Mouse (Mus musculus) kidney, postnatal 0 days (tissue): ENCODE data around the gene Lcn5. TPM values are rescaled to one million over a fixed set of nuclear protein-coding genes. Genes with fewer than 3 reads are reported as not detected.

Experiments
- ATAC-seq: fragments of 200-750 bp; cut with Nextera tagmentation; replicated peaks from 2 replicates; pipeline ENCODE4 v1.8.0; 2017; ENCODE audit warnings: low read depth, moderate number of reproducible peaks, moderate TSS enrichment, moderate library complexity; ENCODE audit not compliant: low FRiP score
- DNase-seq: peaks from one replicate; pipeline ENCODE4 v3.0.0-alpha.2; 2016; ENCODE audit warnings: low spot score
- H3K27ac ChIP-seq: fragments of 300-500 bp; sonication (generic); 2 replicates; pipeline ENCODE4 v1.5.1; 2014; ENCODE audit warnings: mild to moderate bottlenecking
- H3K27me3 ChIP-seq: fragments of 300-500 bp; sonication (generic); 2 replicates; pipeline ENCODE4 v1.6.1; 2014; ENCODE audit warnings: low read length, mixed read lengths; ENCODE audit not compliant: insufficient read depth
- H3K36me3 ChIP-seq: fragments of 300-500 bp; sonication (generic); 2 replicates; pipeline ENCODE4 v1.6.1; 2014; ENCODE audit warnings: low read length, mixed read lengths; ENCODE audit not compliant: insufficient read depth
- H3K4me1 ChIP-seq: fragments of 300-500 bp; sonication (generic); replicated peaks from 2 replicates; pipeline ENCODE4 v1.6.1; 2014; ENCODE audit warnings: antibody characterized with exemption, low read length, mixed read lengths; ENCODE audit not compliant: insufficient read depth
- H3K4me2 ChIP-seq: fragments of 300-500 bp; sonication (generic); 2 replicates; pipeline ENCODE4 v1.6.1; 2014; ENCODE audit warnings: mild to moderate bottlenecking, low read length, moderate library complexity, mixed read lengths
- H3K4me3 ChIP-seq: fragments of 300-500 bp; sonication (generic); replicated peaks from 2 replicates; pipeline ENCODE4 v1.5.1; 2014; ENCODE audit warnings: low read depth, low read length
- H3K9ac ChIP-seq: fragments of 300-500 bp; sonication (generic); 2 replicates; pipeline ENCODE4 v1.6.1; 2014; ENCODE audit warnings: low read depth, low read length
- H3K9me3 ChIP-seq: fragments of 300-500 bp; sonication (generic); replicated peaks from 2 replicates; pipeline ENCODE4 v1.6.1; 2016; ENCODE audit warnings: low read length, inconsistent platforms, mixed read lengths
- CTCF ChIP-seq: IDR thresholded peaks from 2 replicates; pipeline ENCODE4 v1.5.1; 2016; ENCODE audit warnings: antibody characterized with exemption, low read depth, mild to moderate bottlenecking, moderate library complexity
- WGBS: fragments of 180-500 bp; shearing (Covaris S2); extraction: QIAGEN DNeasy Blood & Tissue Kit; methylation state at CpG from one replicate; pipeline ENCODE4 v1.1.7; 2014; 5-methylcytosine and 5-hydroxymethylcytosine counted together
- polyA plus RNA-seq: library from polyadenylated mRNA; unstranded; fragments of >200 nt; fragmentation: Nextera tagmentation; extraction: Ambion mirVana; gene quantifications from 2 replicates; pipeline ENCODE4 v1.2.1, GENCODE M21; 2015

Lcn5 gene
- polyA plus RNA-seq, 1 experiment from 2014 or later = not detected

DNA sequence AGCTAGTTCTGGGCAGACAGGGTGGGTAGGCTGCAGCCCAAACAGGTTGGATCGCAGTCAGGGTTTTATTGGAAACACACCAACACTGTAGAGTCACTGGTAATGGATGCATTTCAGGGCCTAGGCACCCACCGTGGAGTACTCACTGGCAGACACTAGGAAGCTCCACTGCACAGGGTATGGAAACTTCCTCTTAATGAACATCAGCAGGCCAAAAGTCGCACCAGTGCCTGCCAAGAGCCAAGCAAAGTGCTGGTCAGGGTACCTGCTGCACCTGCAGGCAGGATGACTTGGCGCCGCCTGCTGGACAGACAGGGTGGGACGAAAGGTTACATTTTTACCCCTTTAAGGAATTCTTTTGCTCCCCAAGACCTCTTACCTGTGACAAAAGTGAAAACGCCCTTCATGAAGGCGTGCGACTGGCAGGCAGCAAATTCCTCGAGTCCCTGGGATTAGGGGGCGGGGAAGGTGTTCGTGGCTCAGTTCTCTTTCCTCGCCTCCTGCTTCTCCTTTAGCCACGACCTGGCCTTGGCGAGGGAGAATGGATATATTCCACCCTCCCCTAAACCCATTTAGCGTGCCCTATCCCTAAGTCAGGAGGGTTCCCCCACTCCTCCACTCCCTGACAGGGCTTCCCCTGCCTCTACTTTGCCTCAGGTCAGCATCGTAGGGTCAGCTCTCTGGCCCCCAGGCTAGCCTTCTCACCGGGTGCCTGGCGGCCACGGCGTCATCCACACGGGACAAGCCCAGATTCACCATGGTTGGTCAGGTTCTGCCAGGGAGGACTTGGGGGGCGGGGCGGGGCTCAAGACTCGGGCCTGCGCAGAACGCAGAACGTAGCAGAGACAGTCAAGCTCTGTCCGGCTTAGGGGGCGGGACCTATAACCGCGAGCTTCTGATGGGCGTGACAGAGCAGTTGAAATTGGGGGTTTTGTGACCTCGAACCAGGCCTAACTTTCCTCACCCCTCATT is 36.2 kb upstream of the Lcn5 start, which contains the start of gene Tmem141:
Tmem141 (minus strand) TSS at position 777 of the 972 bp plus-strand sequence.
- DNase-seq = peak; percentile 90
- TF ChIP-seq CTCF = peak; percentile 76
- Histone ChIP-seq H3K9ac (peak within 1 kb of the TSS; percentile 51), H3K4me1 (peaks cover 4% of the 10 kb centered on the region; the same call in 1 of the 2 replicates), H3K4me3 (peak within 1 kb of the TSS; percentile 32), H3K27me3 (no peaks in the 10 kb centered on the region), H3K36me3 (no peaks in the 10 kb centered on the region), H3K4me2 (peak within 1 kb of the TSS; percentile 69), H3K9me3 (no peaks in the 10 kb centered on the region), H3K27ac (peak within 1 kb of the TSS; percentile 76)
- ATAC-seq = peak; percentile 92
- 5% methylated on average over 34 of the region's 34 CpGs for WGBS

- no peak for TF ChIP-seq CTCF
- no peak overlapping the region for H3K4me2 ChIP-seq
- H3K9ac ChIP-seq = no peak overlapping the region
- WGBS = 35% methylated on average over 5 of the region's 5 CpGs
- H3K4me3 ChIP-seq = no peak overlapping the region
- H3K27me3 ChIP-seq = no peaks in the 10 kb centered on the region
- no peak overlapping the region for H3K27ac ChIP-seq
- H3K36me3 ChIP-seq = no peaks in the 10 kb centered on the region
- H3K9me3 ChIP-seq = no peaks in the 10 kb centered on the region
- DNase-seq = no peak
- no peak for ATAC-seq
- H3K4me1 ChIP-seq = peaks cover under 1% of the 10 kb centered on the region; the same call in 1 of the 2 replicates
Measured at GRCm38 (mm10) chr2:25625986-25626385, 31.8 kb upstream of the Lcn5 start.

DNA sequence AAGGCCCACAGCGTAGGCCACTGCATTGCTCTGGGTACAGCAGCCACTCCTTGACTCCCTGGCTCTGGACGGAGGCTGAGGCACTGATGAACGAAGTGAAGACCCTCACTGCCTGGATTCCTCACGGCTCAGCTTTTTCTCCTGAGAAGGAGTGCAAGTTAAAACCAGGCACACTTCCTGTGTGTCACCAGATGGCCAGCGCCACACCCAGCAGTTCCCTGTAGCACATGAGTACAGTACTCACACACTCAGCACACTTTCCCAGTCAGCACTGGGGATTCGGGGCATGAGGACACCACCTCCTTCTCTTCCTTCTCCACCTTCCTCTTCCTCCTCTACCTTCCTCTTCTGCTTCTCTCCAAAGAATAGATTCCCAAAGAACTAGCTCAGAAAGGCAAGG is 29.9 kb upstream of the Lcn5 start, which contains the start of gene Fcna:
Fcna (minus strand) TSS at position 220 of the 400 bp plus-strand sequence.
- DNase-seq = no peak
- H3K4me3 ChIP-seq = no peak within 1 kb of the TSS
- ATAC-seq = no peak
- H3K9ac ChIP-seq = no peak within 1 kb of the TSS
- no peak within 1 kb of the TSS for H3K27ac ChIP-seq
- no peaks in the 10 kb centered on the region for H3K36me3 ChIP-seq
- H3K27me3 ChIP-seq = no peaks in the 10 kb centered on the region
- H3K9me3 ChIP-seq = no peaks in the 10 kb centered on the region
- no peak within 1 kb of the TSS for H3K4me2 ChIP-seq
- 88% methylated on average over 6 of the region's 6 CpGs for whole genome bisulfite sequencing
- H3K4me1 ChIP-seq = no peaks in the 10 kb centered on the region
- no peak for TF ChIP-seq CTCF

- H3K9me3 ChIP-seq = no peaks in the 10 kb centered on the region
- no peaks in the 10 kb centered on the region for H3K27me3 ChIP-seq
- H3K4me2 ChIP-seq = no peak overlapping the region
- no peaks in the 10 kb centered on the region for H3K36me3 ChIP-seq
- no peak overlapping the region for H3K27ac ChIP-seq
- H3K4me3 ChIP-seq = no peak overlapping the region
- TF ChIP-seq CTCF = no peak
- no peaks in the 10 kb centered on the region for H3K4me1 ChIP-seq
- no peak overlapping the region for H3K9ac ChIP-seq
- DNase-seq = no peak
- 24% methylated on average over 4 of the region's 4 CpGs for WGBS
- ATAC-seq = no peak
Measured at GRCm38 (mm10) chr2:25628738-25629137, 29.0 kb upstream of the Lcn5 start.

DNA sequence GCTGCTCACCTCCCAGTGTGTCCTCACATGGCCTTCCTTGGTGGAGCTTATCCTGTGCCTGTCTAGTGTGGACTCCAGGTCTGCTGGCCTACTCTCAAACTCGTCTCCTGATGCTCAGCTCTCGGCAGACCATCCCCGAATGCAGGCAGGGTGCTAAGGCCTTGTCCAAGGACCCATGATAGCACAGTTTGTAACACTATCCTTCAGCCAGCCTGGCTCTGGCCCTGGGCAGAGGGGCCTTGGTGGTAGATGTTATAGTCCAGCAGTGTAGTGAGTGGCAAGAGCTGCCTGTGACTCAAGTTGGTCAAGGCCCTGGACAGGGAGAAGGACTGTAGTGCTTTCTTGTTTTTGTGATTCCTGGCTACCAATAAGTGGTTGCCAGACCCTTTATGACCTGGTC is 24.1 kb upstream of the Lcn5 start:
- H3K9ac ChIP-seq = no peak overlapping the region

DNA sequence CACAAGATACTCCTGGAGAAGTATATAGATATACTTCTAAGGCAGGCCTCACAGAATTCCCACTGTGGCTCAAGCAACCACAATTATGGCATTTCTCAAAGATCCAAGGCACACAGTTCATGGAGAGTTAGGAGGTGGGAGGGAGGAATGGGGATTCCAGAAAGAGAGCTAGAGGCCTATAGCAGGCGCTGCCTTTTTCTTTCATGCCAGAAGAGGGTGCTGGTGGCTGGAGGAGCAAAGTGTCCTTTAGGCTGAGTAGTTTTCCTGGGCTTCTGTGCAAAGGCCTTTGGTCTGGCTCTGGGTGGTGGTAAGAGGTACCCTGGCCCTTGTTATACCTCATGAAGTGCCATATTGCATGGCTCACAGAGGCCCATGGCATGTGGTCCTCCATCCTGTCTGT is 23.7 kb upstream of the Lcn5 start:
- H3K4me1 ChIP-seq = no peaks in the 10 kb centered on the region
- H3K9me3 ChIP-seq = no peaks in the 10 kb centered on the region
- H3K27ac ChIP-seq = no peak overlapping the region
- no peak overlapping the region for H3K9ac ChIP-seq
- H3K4me3 ChIP-seq = no peak overlapping the region
- WGBS = 77% methylated on average over 1 of the region's 1 CpGs
- peak; percentile 42 for TF ChIP-seq CTCF
- ATAC-seq = no peak
- H3K36me3 ChIP-seq = no peaks in the 10 kb centered on the region
- no peak overlapping the region for H3K4me2 ChIP-seq
- no peaks in the 10 kb centered on the region for H3K27me3 ChIP-seq
- DNase-seq = peak; percentile 21

More for the DNA sequence above, 24.1 kb upstream of the Lcn5 start:
- ATAC-seq = no peak
- DNase-seq = no peak
- TF ChIP-seq CTCF = no peak
- H3K4me2 ChIP-seq = no peak overlapping the region
- H3K27me3 ChIP-seq = no peaks in the 10 kb centered on the region
- WGBS = 78% methylated on average over 3 of the region's 3 CpGs
- no peaks in the 10 kb centered on the region for H3K36me3 ChIP-seq
- no peak overlapping the region for H3K27ac ChIP-seq
- no peaks in the 10 kb centered on the region for H3K4me1 ChIP-seq
- H3K9me3 ChIP-seq = no peaks in the 10 kb centered on the region
- H3K4me3 ChIP-seq = no peak overlapping the region
